Mouse (Mus musculus) G1E-ER4 (cell line): ENCODE measurements at regions not wholly inside any gene's neighbourhood (a gene's known extent, or its start where the extent isn't known, plus 50 kb on each side); places are given as distances from the start of the nearest gene placed in this dataset.

ENCODE experiments used
- GATA1 ChIP-seq: IDR thresholded peaks from one replicate; pipeline ENCODE4 v1.8.0; 2012; ENCODE audit warnings: low read length, inconsistent platforms

DNA sequence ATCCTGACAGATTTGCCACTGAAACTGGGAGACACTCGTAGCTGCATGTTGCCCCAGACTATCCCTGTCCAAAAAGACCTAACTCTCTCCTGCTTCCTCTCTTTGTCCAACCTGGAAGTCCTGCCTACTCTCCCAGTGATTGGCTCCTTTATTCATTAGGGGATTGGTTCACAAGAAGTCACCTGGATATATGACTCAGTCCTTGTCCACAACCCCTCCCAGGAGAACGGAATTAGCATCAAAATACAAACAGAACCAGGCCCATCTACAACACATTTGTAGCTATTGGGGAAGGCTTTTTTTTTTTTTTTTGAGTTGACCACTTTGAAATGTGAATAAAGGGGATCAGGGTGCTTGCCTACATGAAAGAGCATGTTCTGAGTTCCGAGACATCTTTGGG, 347.4 kb upstream of the Tmc3 start:
- TF ChIP-seq GATA1, result no peak

DNA sequence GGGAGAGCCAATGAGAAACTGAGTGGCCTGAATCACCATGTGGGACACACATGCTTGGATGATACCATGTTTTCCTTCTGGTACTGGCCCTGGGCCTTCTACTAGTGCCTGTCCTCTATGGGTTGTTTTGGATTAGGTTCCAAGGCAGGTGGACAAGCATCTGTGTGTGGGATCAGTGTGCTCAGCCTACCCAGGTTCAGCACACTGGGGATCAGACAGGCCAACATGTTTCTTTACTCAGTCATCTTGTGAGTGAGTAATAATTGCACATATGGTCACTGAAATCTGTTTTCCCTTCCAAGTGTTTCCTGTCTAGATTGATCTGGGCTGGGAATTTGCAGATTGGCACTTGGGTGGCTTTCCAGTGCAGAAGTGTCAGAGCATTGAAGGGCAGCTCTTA, 346.6 kb upstream of the Tmc3 start:
- TF ChIP-seq GATA1, result no peak

GRCm38 (mm10) chr7:83242233-83242632, 342.5 kb upstream of the Tmc3 start:
- TF ChIP-seq GATA1, result no peak

DNA sequence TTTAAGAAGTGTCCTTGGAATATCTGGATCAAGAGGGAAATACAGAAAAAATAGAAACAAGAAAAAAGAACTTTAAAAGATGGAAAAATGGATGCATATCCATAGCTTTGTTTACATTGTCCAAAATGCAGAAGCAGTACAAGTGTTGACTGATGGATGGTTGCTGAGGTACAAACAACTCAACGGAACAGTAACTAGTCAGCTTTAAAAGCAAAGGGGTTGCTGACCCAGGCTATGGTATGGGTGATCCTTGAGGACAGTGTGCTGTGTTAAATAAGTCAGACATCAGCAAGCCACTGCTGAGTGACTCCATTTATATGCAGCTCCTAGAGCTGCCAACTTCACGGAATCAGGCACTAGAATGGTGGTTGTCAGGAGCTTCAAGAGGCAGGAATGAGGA, 338.9 kb upstream of the Tmc3 start:
- TF ChIP-seq GATA1, result no peak

DNA sequence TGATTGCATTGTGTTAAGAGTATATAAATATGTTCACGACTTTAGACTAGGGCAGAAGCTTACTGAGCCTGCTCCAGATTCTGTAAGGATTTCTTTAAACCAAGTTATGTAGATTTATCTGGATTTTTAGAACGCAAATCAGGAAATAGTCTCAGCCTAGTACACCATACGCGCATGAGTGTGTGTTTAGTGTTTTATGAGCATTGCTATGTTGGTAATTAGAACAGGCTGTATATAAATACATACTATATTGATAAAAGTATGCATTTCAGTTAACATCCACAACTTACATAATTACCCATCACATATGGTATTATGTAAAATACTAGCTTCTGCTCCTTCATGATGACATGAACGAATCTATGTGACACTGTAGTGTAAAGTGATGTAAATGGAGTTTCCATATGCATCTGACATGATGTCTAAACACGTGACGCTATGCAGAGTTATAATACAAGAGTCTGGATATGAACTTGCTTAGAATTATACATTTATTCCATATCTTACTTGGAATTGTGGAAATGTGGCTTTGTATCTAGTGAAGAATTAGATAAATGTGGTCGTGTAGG, 332.6 kb upstream of the Tmc3 start:
- no peak for TF ChIP-seq GATA1

DNA sequence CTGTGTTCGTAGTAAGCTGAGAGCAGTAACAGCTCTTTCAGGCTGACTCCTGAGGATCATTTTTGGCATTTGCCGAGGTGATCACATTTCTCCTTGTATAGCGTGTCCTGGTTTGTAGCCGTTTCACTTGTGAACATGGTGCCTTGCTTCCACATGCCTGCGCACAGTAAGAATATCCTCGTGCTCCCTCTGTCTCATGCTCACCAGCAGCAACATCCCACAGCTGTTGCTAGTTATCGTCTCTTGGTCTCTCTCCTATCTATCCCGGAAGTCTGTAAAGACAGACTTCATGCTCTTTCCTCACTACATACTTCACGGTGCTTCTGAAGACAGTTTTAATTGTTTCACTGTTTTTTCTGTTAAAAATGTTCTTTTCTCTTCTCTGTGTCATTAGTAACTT, 331.7 kb upstream of the Tmc3 start:
- no peak for TF ChIP-seq GATA1

- TF ChIP-seq GATA1, result no peak
Observed at GRCm38 (mm10) chr7:83253432-83253831, 331.3 kb upstream of the Tmc3 start.

DNA sequence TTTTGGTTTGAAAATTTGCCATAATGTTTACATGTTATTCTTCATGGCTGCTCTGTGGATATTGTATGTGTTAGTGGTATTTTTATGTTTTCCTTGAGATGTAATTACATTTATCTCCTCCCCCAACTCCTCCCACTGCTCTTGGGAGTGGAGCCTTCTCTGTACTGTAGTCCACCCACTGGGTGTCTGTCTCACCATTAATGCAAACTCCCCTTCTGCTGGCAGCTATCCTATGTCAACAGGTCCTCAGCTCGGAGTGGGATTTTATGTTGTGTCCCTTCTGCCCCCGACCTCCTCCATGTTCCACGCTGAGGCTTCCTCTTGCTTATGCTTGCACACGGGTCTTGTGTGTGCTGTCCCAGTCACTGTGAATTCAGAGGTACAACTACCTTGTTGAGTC, 330.3 kb upstream of the Tmc3 start:
- no peak for TF ChIP-seq GATA1

GRCm38 (mm10) chr7:83256236-83256784, 328.4 kb upstream of the Tmc3 start:
- no peak for TF ChIP-seq GATA1

DNA sequence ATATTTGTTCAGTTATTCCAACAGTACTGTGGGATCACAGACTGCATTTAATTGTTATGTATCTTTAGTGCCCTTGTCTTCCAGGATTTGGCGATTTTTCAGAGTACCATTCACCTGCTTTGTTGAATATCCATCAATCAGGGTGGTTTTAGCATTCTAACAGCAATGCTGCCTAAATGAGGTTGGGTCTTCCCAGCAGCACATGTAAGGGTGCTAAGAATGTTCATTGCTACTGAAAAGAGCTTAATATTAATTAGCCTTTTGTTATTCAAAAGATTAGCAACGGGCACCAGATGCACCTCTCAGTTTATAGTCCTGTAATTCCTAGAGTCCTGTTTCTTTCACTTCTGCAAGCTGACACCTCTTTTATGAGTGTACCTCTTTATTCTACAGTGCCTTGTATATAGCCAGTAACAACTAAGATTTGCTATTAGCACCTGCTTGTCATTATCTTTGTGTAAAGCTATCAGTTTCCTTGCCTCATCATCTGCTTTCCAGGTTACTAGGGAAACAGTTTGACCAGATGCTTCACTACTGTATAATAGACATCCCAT, 326.3 kb upstream of the Tmc3 start:
- TF ChIP-seq GATA1, result no peak

DNA sequence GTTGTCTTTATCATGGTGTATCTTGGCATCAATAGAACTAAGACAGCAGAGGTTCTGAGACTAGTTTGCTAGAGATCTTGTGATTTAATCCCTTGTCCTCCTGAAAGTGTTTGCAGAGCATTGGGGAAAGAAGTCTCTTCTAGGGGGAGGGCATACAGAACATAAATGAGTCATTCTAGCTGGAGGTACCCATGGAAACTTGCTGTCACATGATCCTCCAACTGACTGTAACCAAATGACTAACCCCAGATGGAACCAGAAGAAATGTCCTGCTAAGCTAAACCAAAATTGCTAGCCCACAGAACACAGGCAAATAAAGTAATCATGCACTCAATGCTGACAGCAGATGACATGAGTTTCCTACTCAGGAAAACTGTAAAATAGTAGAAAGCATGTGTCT, 323.2 kb upstream of the Tmc3 start:
- TF ChIP-seq GATA1, result no peak

DNA sequence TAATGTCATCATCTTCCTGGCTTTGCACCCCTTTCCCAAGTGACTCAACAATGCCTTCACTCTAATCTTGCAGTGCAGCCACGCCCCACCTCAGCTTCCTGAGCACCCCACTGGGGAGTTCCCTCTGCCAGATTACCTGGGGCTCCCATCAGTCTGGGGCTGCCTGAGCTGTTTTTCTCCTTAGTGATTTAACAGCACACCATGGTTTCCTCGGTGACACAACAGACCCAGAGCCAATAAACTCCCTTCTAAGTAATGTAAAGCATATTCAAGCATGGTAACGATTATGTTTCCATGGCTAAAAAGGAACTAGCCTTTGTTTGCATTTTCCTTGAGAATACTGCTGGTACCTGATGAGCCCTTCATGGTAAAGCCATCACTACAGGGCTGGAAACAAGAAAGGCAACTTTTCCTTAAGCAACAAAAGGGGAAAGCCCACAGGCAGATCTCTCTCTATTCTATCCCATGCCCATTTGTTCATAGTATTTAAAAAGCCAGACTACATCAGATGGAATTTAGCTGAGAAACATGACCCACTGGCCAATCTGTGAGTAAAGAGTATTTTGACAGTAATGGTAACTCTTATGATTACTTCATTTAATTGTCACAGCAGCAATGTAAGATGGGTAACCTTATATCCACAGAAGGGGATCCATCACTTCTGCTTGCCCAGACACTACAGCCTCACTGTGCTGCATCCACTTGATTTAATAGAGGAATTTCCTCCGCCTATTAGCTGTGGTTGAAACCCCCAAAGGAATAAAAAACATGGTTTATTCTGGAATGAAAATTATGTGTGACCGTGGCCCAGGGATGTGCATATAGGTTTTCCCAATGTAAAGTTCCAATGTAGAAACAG, 294.6 kb upstream of the Tmc3 start:
- no peak for TF ChIP-seq GATA1

- no peak for TF ChIP-seq GATA1
Observed at GRCm38 (mm10) chr7:83307112-83307511, 277.6 kb upstream of the Tmc3 start.

- no peak for TF ChIP-seq GATA1
Observed at GRCm38 (mm10) chr7:83312172-83312571, 272.6 kb upstream of the Tmc3 start.

DNA sequence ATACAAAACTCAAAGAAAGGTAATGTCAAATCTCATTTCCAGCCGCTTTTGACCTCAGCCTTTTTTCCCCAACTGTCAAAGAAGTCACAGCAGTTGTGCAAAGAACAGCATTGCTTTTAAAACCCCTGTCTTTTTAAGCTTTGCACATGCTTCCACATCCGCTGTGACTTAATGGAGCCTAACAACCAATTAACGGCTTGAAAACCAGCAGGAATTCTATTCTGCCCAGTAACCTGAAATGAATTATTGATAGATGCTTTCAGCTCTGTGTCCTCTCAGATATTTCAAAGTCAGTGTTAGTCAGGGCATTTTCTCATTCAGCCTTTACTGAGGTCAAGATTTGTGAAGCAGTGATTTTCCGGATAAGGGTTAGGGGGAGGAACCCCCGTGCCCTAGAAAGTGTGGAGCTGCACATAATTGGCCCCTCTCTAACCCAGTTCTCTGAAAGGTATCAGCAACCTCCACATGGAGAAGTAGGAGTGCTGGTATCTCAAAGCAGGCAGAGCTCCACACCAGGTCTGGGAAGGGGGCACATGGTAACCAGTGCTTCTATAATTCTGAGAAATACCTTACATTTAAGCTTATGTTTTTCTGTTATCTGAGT, 254.8 kb upstream of the Tmc3 start:
- no peak for TF ChIP-seq GATA1

DNA sequence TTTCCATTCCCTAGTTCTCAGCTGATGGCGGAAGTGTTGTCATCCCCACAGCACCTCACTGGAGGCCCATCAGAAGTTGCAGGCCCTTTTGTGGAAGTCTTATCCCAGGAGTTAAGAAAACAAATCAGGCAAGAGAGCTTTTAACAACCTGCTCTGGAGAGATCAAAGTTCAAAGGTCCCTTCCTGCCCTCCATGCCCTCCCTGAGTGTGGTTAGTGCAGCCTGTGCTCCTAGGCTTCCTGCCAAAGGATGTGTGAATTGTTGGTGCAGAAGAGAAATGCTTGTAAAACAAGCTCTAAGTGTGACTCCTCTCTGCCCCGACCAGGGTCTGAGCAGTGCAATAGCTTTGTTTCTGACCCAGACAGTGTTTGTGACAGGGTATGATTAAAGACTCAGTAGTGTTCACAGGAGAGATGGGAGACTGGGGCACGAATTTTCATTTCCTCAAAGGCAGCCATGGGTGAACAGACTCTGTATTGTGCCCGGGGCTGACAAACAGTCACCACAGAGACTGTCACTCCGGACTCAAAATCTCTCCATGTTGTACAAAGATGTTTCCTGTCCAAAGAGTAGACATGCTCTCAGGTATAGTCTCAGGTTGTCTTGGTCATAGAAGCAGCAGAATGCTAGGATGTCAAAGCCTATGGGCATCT, 237.5 kb upstream of the Tmc3 start:
- no peak for TF ChIP-seq GATA1
